In the genomic region with DNA sequence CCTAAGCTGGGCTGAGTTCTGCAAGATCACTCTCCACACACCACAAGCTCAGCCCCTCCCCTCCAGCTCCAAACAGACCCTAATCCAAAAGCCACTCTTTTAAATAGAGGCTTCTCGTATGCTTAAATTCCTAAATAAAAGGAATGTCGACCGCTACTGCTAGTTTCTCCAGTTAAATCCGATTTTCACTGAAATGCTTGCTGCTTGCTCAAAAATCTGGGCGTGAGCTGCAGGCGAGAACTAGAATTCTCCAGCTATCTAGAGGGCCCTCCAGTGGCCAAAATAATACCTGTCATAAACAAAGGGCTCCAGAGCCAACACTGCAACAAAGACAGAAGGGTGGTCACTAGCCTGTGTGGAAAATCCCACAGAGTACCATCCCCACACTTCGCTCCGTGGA, we compare ENCODE assay signal across 8 mouse cellular contexts.
DNase-seq lines count a peak whose midpoint lies in the region; ATAC-seq and TF ChIP-seq lines count a peak whose summit lies in the region.

No protein-coding gene starts in this region.

- no peaks in the 10 kb centered on the region for H3K9me3 ChIP-seq in embryonic facial prominence, embryonic 10.5 days
- H3K9me3 ChIP-seq in kidney, embryonic 14.5 days (ENCODE audit: control insufficient read depth, low read length): no peaks in the 10 kb centered on the region
- H3K9me3 ChIP-seq in limb, embryonic 12.5 days: no peaks in the 10 kb centered on the region
- no peaks in the 10 kb centered on the region for H3K9me3 ChIP-seq in neural tube, embryonic 11.5 days (ENCODE audit: control insufficient read depth, low read length)

- no peak overlapping the region for H3K4me3 ChIP-seq in spleen, adult 2 months (ENCODE audit: extremely low read depth, insufficient read depth, insufficient read length)
- peak overlapping the region; percentile 16; the same call in 1 of the 2 replicates for H3K4me3 ChIP-seq in embryonic facial prominence, embryonic 10.5 days
- 0 out of 2 replicates have a peak overlapping the region, but pooled peaks have one; percentile 7 for H3K4me3 ChIP-seq in kidney, embryonic 14.5 days (ENCODE audit: low read length)
- no peak overlapping the region for H3K4me3 ChIP-seq in limb, embryonic 12.5 days (replicated peaks)
- H3K4me3 ChIP-seq in neural tube, embryonic 11.5 days (ENCODE audit: low read depth, low read length): no peak overlapping the region

- H3K4me2 ChIP-seq in kidney, embryonic 14.5 days (replicated peaks; ENCODE audit: low read depth, low read length): peak overlapping the region; percentile 17; the same call in 1 of the 2 replicates
- peak overlapping the region; percentile 46 for H3K4me2 ChIP-seq in limb, embryonic 12.5 days
- H3K4me2 ChIP-seq in neural tube, embryonic 11.5 days (ENCODE audit: low read depth): no peak overlapping the region

- no peaks in the 10 kb centered on the region for H3K36me3 ChIP-seq in spleen, adult 2 months (ENCODE audit: control insufficient read depth, insufficient read depth, low read length)
- H3K36me3 ChIP-seq in embryonic facial prominence, embryonic 10.5 days (replicated peaks): no peaks in the 10 kb centered on the region
- H3K36me3 ChIP-seq in kidney, embryonic 14.5 days (ENCODE audit: control insufficient read depth, insufficient read depth, low read length): no peaks in the 10 kb centered on the region
- H3K36me3 ChIP-seq in limb, embryonic 12.5 days: no peaks in the 10 kb centered on the region
- H3K36me3 ChIP-seq in neural tube, embryonic 11.5 days (ENCODE audit: control insufficient read depth, insufficient read depth, low read length): no peaks in the 10 kb centered on the region

- peak; percentile 22; the same call in 1 of the 2 replicates for TF ChIP-seq CTCF in spleen, adult 2 months (IDR thresholded peaks at IDR 0.05; ENCODE audit: extremely low read depth, insufficient read depth, insufficient read length, insufficient replicate concordance)

- peak overlapping the region; percentile 35; the same call in 1 of the 2 replicates for H3K9ac ChIP-seq in kidney, embryonic 14.5 days (ENCODE audit: low read depth, low read length)
- peak overlapping the region; percentile 58 for H3K9ac ChIP-seq in limb, embryonic 12.5 days (replicated peaks)
- H3K9ac ChIP-seq in neural tube, embryonic 11.5 days (ENCODE audit: low read length): peak overlapping the region; percentile 41; the same call in 1 of the 2 replicates

- WGBS in spleen, adult 2 months: 14% methylated on average over 8 of the region's 8 CpGs
- 9% methylated on average over 8 of the region's 8 CpGs for WGBS in embryonic facial prominence, embryonic 10.5 days
- WGBS in kidney, embryonic 14.5 days: 9% methylated on average over 8 of the region's 8 CpGs
- WGBS in limb, embryonic 12.5 days: 11% methylated on average over 8 of the region's 8 CpGs
- WGBS in neural tube, embryonic 11.5 days: 8% methylated on average over 8 of the region's 8 CpGs

- no peaks in the 10 kb centered on the region for H3K27me3 ChIP-seq in spleen, adult 2 months (ENCODE audit: control insufficient read depth, insufficient read depth, low read length)
- no peaks in the 10 kb centered on the region for H3K27me3 ChIP-seq in embryonic facial prominence, embryonic 10.5 days (replicated peaks; ENCODE audit: low read depth, poor library complexity, severe bottlenecking)
- no peaks in the 10 kb centered on the region for H3K27me3 ChIP-seq in kidney, embryonic 14.5 days (ENCODE audit: control insufficient read depth, insufficient read depth, low read length)
- H3K27me3 ChIP-seq in limb, embryonic 12.5 days: no peaks in the 10 kb centered on the region
- no peaks in the 10 kb centered on the region for H3K27me3 ChIP-seq in neural tube, embryonic 11.5 days (ENCODE audit: control insufficient read depth, insufficient read depth, low read length)

- peak in 1 of 2 experiments; percentile 28 for DNase-seq in spleen, adult 2 months (ENCODE audit: low read depth in 1 of 2, low spot score in 2 of 2)
- DNase-seq in spleen, adult 18-20 months: no peak
- DNase-seq in embryonic facial prominence, embryonic 10.5 days (ENCODE audit: low spot score): peak; percentile 69
- peak; percentile 73 to 83 for DNase-seq in heart, adult 18-20 months
- peak; percentile 75 for DNase-seq in neural tube, embryonic 11.5 days (ENCODE audit: low spot score)
- no peak for DNase-seq in spleen, postnatal 14 days (ENCODE audit: low spot score in 2 of 2)

- ATAC-seq in kidney, embryonic 14.5 days (ENCODE audit: low FRiP score, low TSS enrichment): no peak
- ATAC-seq in limb, embryonic 12.5 days (ENCODE audit: insufficient number of reproducible peaks, insufficient read depth, low FRiP score, low TSS enrichment, low read depth): no peak
- ATAC-seq in neural tube, embryonic 11.5 days (ENCODE audit: insufficient read depth, low FRiP score, low TSS enrichment): no peak

- H3K27ac ChIP-seq in spleen, adult 2 months (ENCODE audit: insufficient read depth, low read length): no peak overlapping the region
- H3K27ac ChIP-seq in embryonic facial prominence, embryonic 10.5 days (replicated peaks): peak overlapping the region; percentile 97
- H3K27ac ChIP-seq in kidney, embryonic 14.5 days (ENCODE audit: low read depth, low read length): peak overlapping the region; percentile 37; the same call in 1 of the 2 replicates
- peak overlapping the region; percentile 93 for H3K27ac ChIP-seq in limb, embryonic 12.5 days
- peak overlapping the region; percentile 9; the same call in 1 of the 2 replicates for H3K27ac ChIP-seq in neural tube, embryonic 11.5 days (ENCODE audit: low read depth, low read length)

- no peak for TF ChIP-seq POLR2A in spleen, adult 2 months (IDR thresholded peaks at IDR 0.05; ENCODE audit: low read depth, low read length)

- H3K4me1 ChIP-seq in spleen, adult 2 months (ENCODE audit: control insufficient read depth, insufficient read depth, insufficient read length): peaks cover 3% of the 10 kb centered on the region; the same call in 1 of the 2 replicates
- H3K4me1 ChIP-seq in embryonic facial prominence, embryonic 10.5 days: peaks cover 50% of the 10 kb centered on the region
- H3K4me1 ChIP-seq in kidney, embryonic 14.5 days (ENCODE audit: control insufficient read depth, insufficient read depth, low read length): peaks cover 29% of the 10 kb centered on the region
- H3K4me1 ChIP-seq in limb, embryonic 12.5 days (replicated peaks): peaks cover 42% of the 10 kb centered on the region
- H3K4me1 ChIP-seq in neural tube, embryonic 11.5 days (ENCODE audit: control insufficient read depth, insufficient read depth, low read length): peaks cover 23% of the 10 kb centered on the region

Comparison
In these comparisons a context has a peak if more than half of its experiments do, and no peak if none do; other contexts are left out.
1. DNase-seq: peak in embryonic facial prominence, embryonic 10.5 days (single experiment), heart, adult 18-20 months (2 of 2) and neural tube, embryonic 11.5 days (single experiment); none in spleen, adult 18-20 months (0 of 2) and spleen, postnatal 14 days (0 of 2).
2. H3K4me3 ChIP-seq: peak in embryonic facial prominence, embryonic 10.5 days (single experiment) and kidney, embryonic 14.5 days (single experiment); none in spleen, adult 2 months (single experiment), limb, embryonic 12.5 days (single experiment) and neural tube, embryonic 11.5 days (single experiment).
3. Peak in every context shown above with its lines, with median percentiles within 50 percentile points of each other: H3K9ac ChIP-seq.